Mouse (Mus musculus): ENCODE measurements around the gene Stk39. TPM values are rescaled to one million over a fixed set of nuclear protein-coding genes. Genes with fewer than 3 reads are reported as not detected.
A peak's percentile ranks its signal among the peaks of the same experiment; 100 is the strongest.

The Stk39 gene
- polyA plus RNA-seq, 1 experiment from 2014 or later = 18.3 TPM

- no peaks in the 10 kb centered on the region for H3K9me3 ChIP-seq (ENCODE audit: control insufficient read depth, low read length)
- no peaks in the 10 kb centered on the region for H3K36me3 ChIP-seq (ENCODE audit: control insufficient read depth, insufficient read depth, low read length)
- H3K4me2 ChIP-seq (ENCODE audit: low read length) = no peak overlapping the region
- 82% methylated on average over 10 of the region's 10 CpGs for WGBS
- DNase-seq (ENCODE audit: low spot score) = no peak
- no peak for ATAC-seq (replicated peaks; ENCODE audit: low FRiP score, low TSS enrichment, low read depth)
- no peak overlapping the region for H3K27ac ChIP-seq (ENCODE audit: low read depth)
- H3K27me3 ChIP-seq (replicated peaks; ENCODE audit: control insufficient read depth, insufficient read depth, low read length) = no peaks in the 10 kb centered on the region
- no peak overlapping the region for H3K9ac ChIP-seq (ENCODE audit: low read length)
- H3K4me1 ChIP-seq (replicated peaks; ENCODE audit: control insufficient read depth, insufficient read depth, low read length) = no peaks in the 10 kb centered on the region; the same call in 1 of the 2 replicates
- H3K4me3 ChIP-seq (ENCODE audit: low read depth, low read length) = no peak overlapping the region
These were observed 24.0 kb downstream of the Stk39 start for GRCm38 (mm10) chr2:68448035-68448434.

DNA sequence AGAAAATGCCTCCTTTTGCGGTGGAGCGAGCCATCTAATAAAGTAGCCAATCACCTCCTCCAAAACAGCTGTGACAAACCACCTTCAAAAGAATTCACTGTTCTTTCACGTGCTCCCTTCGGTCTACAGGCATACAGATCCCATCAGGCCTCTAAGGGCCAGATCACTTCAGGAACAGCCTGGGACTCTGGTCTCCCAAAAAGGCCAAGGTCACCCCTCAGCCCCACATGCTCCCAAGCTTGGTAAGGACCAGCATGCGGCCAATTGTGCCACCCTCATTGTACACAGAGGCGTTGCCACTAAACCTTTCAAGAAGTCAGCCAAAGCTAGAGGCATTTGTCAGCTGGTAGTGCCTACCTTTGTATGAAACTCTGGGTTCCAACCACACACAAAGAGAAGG, 28.9 kb downstream of the Stk39 start:
- Histone ChIP-seq H3K4me1 (replicated peaks; ENCODE audit: control insufficient read depth, insufficient read depth, low read length) (peaks cover 6% of the 10 kb centered on the region), H3K9ac (ENCODE audit: low read length) (no peak overlapping the region), H3K4me2 (ENCODE audit: low read length) (no peak overlapping the region), H3K9me3 (ENCODE audit: control insufficient read depth, low read length) (no peaks in the 10 kb centered on the region), H3K27me3 (replicated peaks; ENCODE audit: control insufficient read depth, insufficient read depth, low read length) (no peaks in the 10 kb centered on the region), H3K27ac (ENCODE audit: low read depth) (no peak overlapping the region), H3K36me3 (ENCODE audit: control insufficient read depth, insufficient read depth, low read length) (no peaks in the 10 kb centered on the region), H3K4me3 (ENCODE audit: low read depth, low read length) (no peak overlapping the region)
- ATAC-seq (replicated peaks; ENCODE audit: low FRiP score, low TSS enrichment, low read depth) (no peak), DNase-seq (ENCODE audit: low spot score) (no peak)
- WGBS = 80% methylated on average over 6 of the region's 6 CpGs

DNA sequence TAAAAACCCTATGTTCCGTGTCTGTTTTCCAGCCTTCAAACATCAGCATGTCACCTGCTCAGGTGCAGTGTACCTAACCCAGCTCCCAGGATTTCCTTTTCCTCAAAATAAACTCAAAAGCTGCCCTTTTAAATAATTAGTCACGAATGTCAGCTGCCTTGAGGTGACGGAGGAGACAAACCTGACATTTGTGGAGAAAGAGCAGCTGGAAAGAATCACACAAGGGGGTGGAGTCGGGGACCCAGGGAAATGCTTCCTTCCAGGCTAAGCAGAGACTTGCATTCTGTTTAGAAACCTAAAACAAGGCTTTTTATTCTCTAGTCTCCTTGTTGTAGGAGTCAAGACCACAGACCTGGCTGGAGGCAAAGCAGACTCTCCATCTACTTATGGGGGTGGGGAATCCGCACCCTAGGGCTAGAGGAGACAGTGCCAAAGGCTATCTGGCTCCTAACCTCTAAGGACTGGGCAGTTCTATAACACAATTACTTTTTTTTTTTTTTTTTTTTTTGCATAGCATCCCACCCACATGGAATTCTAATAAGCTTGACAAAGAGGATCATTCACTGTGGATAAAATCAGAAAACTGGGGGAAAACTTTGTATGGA, 29.9 kb downstream of the Stk39 start:
- Histone ChIP-seq H3K4me2 (ENCODE audit: low read length) (no peak overlapping the region), H3K4me1 (replicated peaks; ENCODE audit: control insufficient read depth, insufficient read depth, low read length) (peaks cover 6% of the 10 kb centered on the region), H3K9me3 (ENCODE audit: control insufficient read depth, low read length) (no peaks in the 10 kb centered on the region), H3K27me3 (replicated peaks; ENCODE audit: control insufficient read depth, insufficient read depth, low read length) (no peaks in the 10 kb centered on the region), H3K4me3 (ENCODE audit: low read depth, low read length) (no peak overlapping the region), H3K9ac (ENCODE audit: low read length) (no peak overlapping the region), H3K27ac (ENCODE audit: low read depth) (no peak overlapping the region), H3K36me3 (ENCODE audit: control insufficient read depth, insufficient read depth, low read length) (no peaks in the 10 kb centered on the region)
- 33% methylated on average over 5 of the region's 5 CpGs for WGBS
- DNase-seq (ENCODE audit: low spot score) = no peak
- no peak for ATAC-seq (replicated peaks; ENCODE audit: low FRiP score, low TSS enrichment, low read depth)

DNA sequence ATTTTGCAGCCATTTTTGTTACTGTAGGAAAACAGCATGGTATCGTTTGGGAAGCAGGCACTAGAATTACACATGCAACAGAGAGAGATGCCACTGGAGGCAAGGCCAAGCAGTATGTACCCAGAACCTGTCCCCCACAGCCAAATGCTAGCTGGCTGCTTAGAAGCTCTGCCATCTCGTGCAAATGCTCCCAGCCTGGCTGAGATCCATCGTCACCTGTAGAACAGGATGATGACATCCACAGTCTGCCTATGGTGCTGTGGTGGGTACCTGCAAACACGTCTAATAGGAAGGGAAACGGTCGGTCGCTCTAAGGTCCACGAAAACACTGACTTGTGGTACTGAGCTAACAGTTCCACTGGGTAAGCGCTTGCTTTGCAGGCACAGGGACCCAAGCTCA, 32.5 kb downstream of the Stk39 start:
- Histone ChIP-seq H3K4me1 (replicated peaks; ENCODE audit: control insufficient read depth, insufficient read depth, low read length) (peaks cover 15% of the 10 kb centered on the region), H3K4me3 (ENCODE audit: low read depth, low read length) (no peak overlapping the region), H3K27ac (ENCODE audit: low read depth) (no peak overlapping the region), H3K9me3 (ENCODE audit: control insufficient read depth, low read length) (no peaks in the 10 kb centered on the region), H3K36me3 (ENCODE audit: control insufficient read depth, insufficient read depth, low read length) (no peaks in the 10 kb centered on the region), H3K27me3 (replicated peaks; ENCODE audit: control insufficient read depth, insufficient read depth, low read length) (no peaks in the 10 kb centered on the region), H3K9ac (ENCODE audit: low read length) (no peak overlapping the region), H3K4me2 (ENCODE audit: low read length) (no peak overlapping the region)
- DNase-seq (ENCODE audit: low spot score) (no peak), ATAC-seq (replicated peaks; ENCODE audit: low FRiP score, low TSS enrichment, low read depth) (no peak)
- WGBS = 89% methylated on average over 9 of the region's 9 CpGs

DNA sequence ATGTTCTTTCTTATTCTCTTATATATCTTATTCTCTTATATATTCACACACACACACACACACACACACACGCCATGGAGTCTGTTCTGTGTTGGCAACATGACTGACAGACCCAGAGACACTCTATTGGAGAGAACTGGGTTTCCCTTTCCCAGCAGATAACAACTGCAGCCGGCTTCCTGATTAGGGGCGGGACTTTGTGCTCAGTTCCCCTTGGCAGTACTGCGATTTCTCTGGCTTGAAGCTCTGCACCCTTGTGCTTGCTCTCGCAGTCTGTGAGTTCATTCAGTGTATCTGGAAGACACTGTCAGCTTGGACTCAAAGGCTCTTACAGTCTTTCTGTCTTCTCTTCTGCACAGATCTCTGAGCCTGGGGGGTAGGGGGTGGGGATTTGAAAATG, 34.1 kb downstream of the Stk39 start:
- Histone ChIP-seq H3K36me3 (ENCODE audit: control insufficient read depth, insufficient read depth, low read length) (no peaks in the 10 kb centered on the region), H3K4me2 (ENCODE audit: low read length) (no peak overlapping the region), H3K27me3 (replicated peaks; ENCODE audit: control insufficient read depth, insufficient read depth, low read length) (no peaks in the 10 kb centered on the region), H3K4me1 (replicated peaks; ENCODE audit: control insufficient read depth, insufficient read depth, low read length) (peaks cover 15% of the 10 kb centered on the region), H3K4me3 (ENCODE audit: low read depth, low read length) (no peak overlapping the region), H3K9me3 (ENCODE audit: control insufficient read depth, low read length) (no peaks in the 10 kb centered on the region), H3K27ac (ENCODE audit: low read depth) (no peak overlapping the region), H3K9ac (ENCODE audit: low read length) (no peak overlapping the region)
- WGBS = 69% methylated on average over 5 of the region's 5 CpGs
- ATAC-seq (replicated peaks; ENCODE audit: low FRiP score, low TSS enrichment, low read depth) (no peak), DNase-seq (ENCODE audit: low spot score) (no peak)

GRCm38 (mm10) chr2:68437216-68437615, 34.9 kb downstream of the Stk39 start:
- no peaks in the 10 kb centered on the region for H3K9me3 ChIP-seq (ENCODE audit: control insufficient read depth, low read length)
- no peaks in the 10 kb centered on the region for H3K36me3 ChIP-seq (ENCODE audit: control insufficient read depth, insufficient read depth, low read length)
- H3K9ac ChIP-seq (ENCODE audit: low read length) = no peak overlapping the region
- DNase-seq (ENCODE audit: low spot score) = no peak
- H3K27me3 ChIP-seq (replicated peaks; ENCODE audit: control insufficient read depth, insufficient read depth, low read length) = no peaks in the 10 kb centered on the region
- WGBS = 94% methylated on average over 7 of the region's 7 CpGs
- peaks cover 12% of the 10 kb centered on the region for H3K4me1 ChIP-seq (replicated peaks; ENCODE audit: control insufficient read depth, insufficient read depth, low read length)
- H3K4me3 ChIP-seq (ENCODE audit: low read depth, low read length) = no peak overlapping the region
- no peak for ATAC-seq (replicated peaks; ENCODE audit: low FRiP score, low TSS enrichment, low read depth)
- no peak overlapping the region for H3K4me2 ChIP-seq (ENCODE audit: low read length)
- H3K27ac ChIP-seq (ENCODE audit: low read depth) = no peak overlapping the region

GRCm38 (mm10) chr2:68436305-68436704, 35.8 kb downstream of the Stk39 start:
- Histone ChIP-seq H3K36me3 (ENCODE audit: control insufficient read depth, insufficient read depth, low read length) (no peaks in the 10 kb centered on the region), H3K9me3 (ENCODE audit: control insufficient read depth, low read length) (no peaks in the 10 kb centered on the region), H3K9ac (ENCODE audit: low read length) (no peak overlapping the region), H3K4me1 (replicated peaks; ENCODE audit: control insufficient read depth, insufficient read depth, low read length) (peaks cover 9% of the 10 kb centered on the region), H3K4me3 (ENCODE audit: low read depth, low read length) (0 out of 2 replicates have a peak overlapping the region, but pooled peaks have one; percentile 1), H3K27me3 (replicated peaks; ENCODE audit: control insufficient read depth, insufficient read depth, low read length) (no peaks in the 10 kb centered on the region), H3K4me2 (ENCODE audit: low read length) (peak overlapping the region; percentile 33), H3K27ac (ENCODE audit: low read depth) (no peak overlapping the region)
- no peak for ATAC-seq (replicated peaks; ENCODE audit: low FRiP score, low TSS enrichment, low read depth)
- WGBS = 31% methylated on average over 10 of the region's 10 CpGs
- no peak for DNase-seq (ENCODE audit: low spot score)

- H3K4me2 ChIP-seq (ENCODE audit: low read length) = peak overlapping the region; percentile 33
- no peak overlapping the region for H3K9ac ChIP-seq (ENCODE audit: low read length)
- peaks cover 9% of the 10 kb centered on the region for H3K4me1 ChIP-seq (replicated peaks; ENCODE audit: control insufficient read depth, insufficient read depth, low read length)
- DNase-seq (ENCODE audit: low spot score) (no peak), ATAC-seq (replicated peaks; ENCODE audit: low FRiP score, low TSS enrichment, low read depth) (no peak; the same call in 1 of the 2 replicates)
- H3K27me3 ChIP-seq (replicated peaks; ENCODE audit: control insufficient read depth, insufficient read depth, low read length) = no peaks in the 10 kb centered on the region
- no peaks in the 10 kb centered on the region for H3K36me3 ChIP-seq (ENCODE audit: control insufficient read depth, insufficient read depth, low read length)
- H3K27ac ChIP-seq (ENCODE audit: low read depth) = no peak overlapping the region
- no peaks in the 10 kb centered on the region for H3K9me3 ChIP-seq (ENCODE audit: control insufficient read depth, low read length)
- 0 out of 2 replicates have a peak overlapping the region, but pooled peaks have one; percentile 1 for H3K4me3 ChIP-seq (ENCODE audit: low read depth, low read length)
- whole genome bisulfite sequencing = 21% methylated on average over 15 of the region's 15 CpGs
These were observed 36.4 kb downstream of the Stk39 start for GRCm38 (mm10) chr2:68435494-68436255.

GRCm38 (mm10) chr2:68434997-68435396, 37.1 kb downstream of the Stk39 start:
- Histone ChIP-seq H3K9me3 (ENCODE audit: control insufficient read depth, low read length) (no peaks in the 10 kb centered on the region), H3K4me3 (ENCODE audit: low read depth, low read length) (no peak overlapping the region), H3K4me1 (replicated peaks; ENCODE audit: control insufficient read depth, insufficient read depth, low read length) (peaks cover 9% of the 10 kb centered on the region), H3K4me2 (ENCODE audit: low read length) (no peak overlapping the region), H3K36me3 (ENCODE audit: control insufficient read depth, insufficient read depth, low read length) (no peaks in the 10 kb centered on the region), H3K27me3 (replicated peaks; ENCODE audit: control insufficient read depth, insufficient read depth, low read length) (no peaks in the 10 kb centered on the region), H3K9ac (ENCODE audit: low read length) (no peak overlapping the region), H3K27ac (ENCODE audit: low read depth) (no peak overlapping the region)
- no peak for DNase-seq (ENCODE audit: low spot score)
- WGBS = 33% methylated on average over 4 of the region's 4 CpGs
- no peak for ATAC-seq (replicated peaks; ENCODE audit: low FRiP score, low TSS enrichment, low read depth)

All from intestine, embryonic 14.5 days (tissue).